Mouse (Mus musculus): ENCODE data around the gene Gm28048. TPM values are rescaled to one million over a fixed set of nuclear protein-coding genes. Genes with fewer than 3 reads are reported as not detected.

Gm28048 gene
- polyA plus RNA-seq, 2 experiments, result 2.8 to 6.8 TPM

GRCm38 (mm10) chr11:22798916-22799315 is 183.0 kb downstream of the Gm28048 start:
- Histone ChIP-seq H3K4me1 (replicated peaks; ENCODE audit: control insufficient read depth in 2 of 2, insufficient read depth in 2 of 2, low read length in 1 of 2) (peaks cover 6 to 22% of the 10 kb centered on the region in 2 experiments), H3K9ac (replicated peaks) (no peak overlapping the region), H3K27me3 (ENCODE audit: control insufficient read depth, insufficient read depth, low read length) (no peaks in the 10 kb centered on the region), H3K4me3 (ENCODE audit: insufficient read depth in 1 of 2, low read depth in 2 of 2, low read length in 2 of 2) (no peak overlapping the region), H3K36me3 (replicated peaks; ENCODE audit: control insufficient read depth, insufficient read depth, low read depth) (no peaks in the 10 kb centered on the region), H3K9me3 (ENCODE audit: control insufficient read depth, low read length) (no peaks in the 10 kb centered on the region), H3K27ac (no peak overlapping the region), H3K4me2 (ENCODE audit: low read depth) (no peak overlapping the region)
- 65% methylated on average over 5 of the region's 5 CpGs for WGBS (ENCODE audit: insufficient replicate concordance)
- DNase-seq (ENCODE audit: low read depth in 3 of 3, low spot score in 3 of 3) (no peak), ATAC-seq (ENCODE audit: insufficient read depth) (no peak)
- TF ChIP-seq EP300 (IDR thresholded peaks at IDR 0.05; ENCODE audit: low read depth), result no peak
- TF ChIP-seq CTCF (IDR thresholded peaks at IDR 0.05; ENCODE audit: low read depth), result no peak

GRCm38 (mm10) chr11:22794734-22795133 is 187.2 kb downstream of the Gm28048 start:
- Histone ChIP-seq H3K4me3 (ENCODE audit: insufficient read depth in 1 of 2, low read depth in 2 of 2, low read length in 2 of 2) (no peak overlapping the region), H3K4me1 (replicated peaks; ENCODE audit: control insufficient read depth in 2 of 2, insufficient read depth in 2 of 2, low read length in 1 of 2) (peaks cover 11 to 32% of the 10 kb centered on the region in 2 experiments), H3K9ac (replicated peaks) (no peak overlapping the region), H3K27ac (no peak overlapping the region), H3K4me2 (ENCODE audit: low read depth) (no peak overlapping the region), H3K27me3 (ENCODE audit: control insufficient read depth, insufficient read depth, low read length) (no peaks in the 10 kb centered on the region), H3K36me3 (replicated peaks; ENCODE audit: control insufficient read depth, insufficient read depth, low read depth) (no peaks in the 10 kb centered on the region), H3K9me3 (ENCODE audit: control insufficient read depth, low read length) (no peaks in the 10 kb centered on the region)
- TF ChIP-seq CTCF (IDR thresholded peaks at IDR 0.05; ENCODE audit: low read depth) (no peak), EP300 (IDR thresholded peaks at IDR 0.05; ENCODE audit: low read depth) (no peak)
- ATAC-seq (ENCODE audit: insufficient read depth) (no peak), DNase-seq (ENCODE audit: low read depth in 3 of 3, low spot score in 3 of 3) (no peak)
- WGBS (ENCODE audit: insufficient replicate concordance), result 78% methylated on average over 1 of the region's 1 CpGs

GRCm38 (mm10) chr11:22793881-22794203 is 188.0 kb downstream of the Gm28048 start:
- no peaks in the 10 kb centered on the region for H3K36me3 ChIP-seq (replicated peaks; ENCODE audit: control insufficient read depth, insufficient read depth, low read depth)
- no peak for TF ChIP-seq EP300 (IDR thresholded peaks at IDR 0.05; ENCODE audit: low read depth)
- TF ChIP-seq CTCF (IDR thresholded peaks at IDR 0.05; ENCODE audit: low read depth), result no peak
- peak overlapping the region; percentile 34; the same call in 1 of the 2 replicates for H3K27ac ChIP-seq
- H3K4me3 ChIP-seq (ENCODE audit: insufficient read depth in 1 of 2, low read depth in 2 of 2, low read length in 2 of 2), result no peak overlapping the region
- H3K4me2 ChIP-seq (ENCODE audit: low read depth), result peak overlapping the region; percentile 43
- H3K9ac ChIP-seq (replicated peaks), result peak overlapping the region; percentile 27; the same call in 1 of the 2 replicates
- no peaks in the 10 kb centered on the region for H3K9me3 ChIP-seq (ENCODE audit: control insufficient read depth, low read length)
- ATAC-seq (ENCODE audit: insufficient read depth) (peak; percentile 83), DNase-seq (ENCODE audit: low read depth in 3 of 3, low spot score in 3 of 3) (no peak)
- H3K4me1 ChIP-seq (replicated peaks; ENCODE audit: control insufficient read depth in 2 of 2, insufficient read depth in 2 of 2, low read length in 1 of 2), result peaks cover 11 to 31% of the 10 kb centered on the region in 2 experiments
- 32% methylated on average over 1 of the region's 1 CpGs for WGBS (ENCODE audit: insufficient replicate concordance)
- no peaks in the 10 kb centered on the region for H3K27me3 ChIP-seq (ENCODE audit: control insufficient read depth, insufficient read depth, low read length)

- ATAC-seq (ENCODE audit: insufficient read depth) (peak; percentile 92), DNase-seq (ENCODE audit: low read depth in 3 of 3, low spot score in 3 of 3) (peak; percentile 45 to 60 (median 47))
- WGBS (ENCODE audit: insufficient replicate concordance), result 43% methylated on average over 3 of the region's 3 CpGs
- Histone ChIP-seq H3K4me3 (ENCODE audit: insufficient read depth in 1 of 2, low read depth in 2 of 2, low read length in 2 of 2) (no peak overlapping the region), H3K9ac (replicated peaks) (no peak overlapping the region), H3K27ac (peak overlapping the region; percentile 34), H3K4me1 (replicated peaks; ENCODE audit: control insufficient read depth in 2 of 2, insufficient read depth in 2 of 2, low read length in 1 of 2) (peaks cover 11 to 34% of the 10 kb centered on the region in 2 experiments), H3K36me3 (replicated peaks; ENCODE audit: control insufficient read depth, insufficient read depth, low read depth) (no peaks in the 10 kb centered on the region), H3K27me3 (ENCODE audit: control insufficient read depth, insufficient read depth, low read length) (no peaks in the 10 kb centered on the region), H3K4me2 (ENCODE audit: low read depth) (peak overlapping the region; percentile 43), H3K9me3 (ENCODE audit: control insufficient read depth, low read length) (no peaks in the 10 kb centered on the region)
- TF ChIP-seq CTCF (IDR thresholded peaks at IDR 0.05; ENCODE audit: low read depth), result no peak
- TF ChIP-seq EP300 (IDR thresholded peaks at IDR 0.05; ENCODE audit: low read depth), result peak; percentile 64
Observed at GRCm38 (mm10) chr11:22793176-22793880, 188.6 kb downstream of the Gm28048 start.

- Histone ChIP-seq H3K4me1 (replicated peaks; ENCODE audit: control insufficient read depth in 2 of 2, insufficient read depth in 2 of 2, low read length in 1 of 2) (peaks cover 11 to 34% of the 10 kb centered on the region in 2 experiments), H3K9me3 (ENCODE audit: control insufficient read depth, low read length) (no peaks in the 10 kb centered on the region), H3K4me3 (ENCODE audit: insufficient read depth in 1 of 2, low read depth in 2 of 2, low read length in 2 of 2) (no peak overlapping the region), H3K27ac (no peak overlapping the region), H3K27me3 (ENCODE audit: control insufficient read depth, insufficient read depth, low read length) (no peaks in the 10 kb centered on the region), H3K9ac (replicated peaks) (no peak overlapping the region), H3K4me2 (ENCODE audit: low read depth) (no peak overlapping the region), H3K36me3 (replicated peaks; ENCODE audit: control insufficient read depth, insufficient read depth, low read depth) (no peaks in the 10 kb centered on the region)
- 83% methylated on average over 1 of the region's 1 CpGs for WGBS (ENCODE audit: insufficient replicate concordance)
- no peak for TF ChIP-seq CTCF (IDR thresholded peaks at IDR 0.05; ENCODE audit: low read depth)
- no peak for TF ChIP-seq EP300 (IDR thresholded peaks at IDR 0.05; ENCODE audit: low read depth)
- DNase-seq (ENCODE audit: low read depth in 3 of 3, low spot score in 3 of 3), result no peak
- ATAC-seq (ENCODE audit: insufficient read depth), result no peak
Observed at GRCm38 (mm10) chr11:22792149-22792548, 189.7 kb downstream of the Gm28048 start.

Data from liver, embryonic 14.5 days (tissue).